Mouse (Mus musculus) liver, embryonic 14.5 days (tissue): ENCODE measurements around the gene Fah. TPM values are rescaled to one million over a fixed set of nuclear protein-coding genes. Genes with fewer than 3 reads are reported as not detected.
A peak's percentile ranks its signal among the peaks of the same experiment; 100 is the strongest.

Experiments used
- ATAC-seq: fragments of 200-750 bp; cut with Nextera tagmentation; 2 replicates; pipeline ENCODE4 v1.8.0; 2017; ENCODE audit warnings: moderate number of reproducible peaks, mild to moderate bottlenecking, moderate library complexity; ENCODE audit not compliant: insufficient read depth
- DNase-seq, 3 experiments: peaks; one replicate each; pipeline ENCODE4 v3.0.0-alpha.2; 2012 to 2013; ENCODE audit warnings: low read depth in 3 of 3, low spot score in 3 of 3
- H3K27ac ChIP-seq: fragments of 300-500 bp; sonication (generic); 2 replicates; pipeline ENCODE4 v1.5.1; 2014; ENCODE audit warnings: moderate library complexity, mild to moderate bottlenecking, control low read depth, inconsistent platforms
- H3K27me3 ChIP-seq: fragments of 300-500 bp; sonication (generic); 2 replicates; pipeline ENCODE4 v1.6.1; 2014; ENCODE audit warnings: mild to moderate bottlenecking, low read length, moderate library complexity; ENCODE audit not compliant: control insufficient read depth, insufficient read depth
- H3K36me3 ChIP-seq: fragments of 300-500 bp; sonication (generic); replicated peaks from 2 replicates; pipeline ENCODE4 v1.6.1; 2014; ENCODE audit warnings: low read depth; ENCODE audit not compliant: control insufficient read depth, insufficient read depth
- H3K4me1 ChIP-seq, 2 experiments: fragments of 200-500 bp in 1 of 2; fragments of 300-500 bp in 1 of 2; sonication (generic) in 1 of 2; replicated peaks; 2 replicates each; pipeline ENCODE4 v1.6.1; 2012 to 2014; ENCODE audit warnings: antibody characterized with exemption in 1 of 2, inconsistent platforms in 1 of 2, low read length in 1 of 2; ENCODE audit not compliant: control insufficient read depth in 2 of 2, insufficient read depth in 2 of 2
- H3K4me2 ChIP-seq: fragments of 300-500 bp; sonication (generic); 2 replicates; pipeline ENCODE4 v1.6.1; 2014; ENCODE audit warnings: low read depth, mild to moderate bottlenecking, control low read depth, moderate library complexity
- H3K4me3 ChIP-seq, 2 experiments: fragments of 200-500 bp in 1 of 2; fragments of 300-500 bp in 1 of 2; sonication (generic) in 1 of 2; 2 replicates each; pipeline ENCODE4 v1.5.1; 2012 to 2014; ENCODE audit warnings: low read depth in 2 of 2, low read length in 2 of 2, mild to moderate bottlenecking in 2 of 2, control low read depth in 1 of 2, inconsistent platforms in 1 of 2, moderate library complexity in 1 of 2; ENCODE audit not compliant: insufficient read depth in 1 of 2
- H3K9ac ChIP-seq: fragments of 300-500 bp; sonication (generic); replicated peaks from 2 replicates; pipeline ENCODE4 v1.6.1; 2014; ENCODE audit warnings: mild to moderate bottlenecking, control low read depth, moderate library complexity
- H3K9me3 ChIP-seq: fragments of 300-500 bp; sonication (generic); 2 replicates; pipeline ENCODE4 v1.6.1; 2016; ENCODE audit warnings: low read length, mixed read lengths; ENCODE audit not compliant: control insufficient read depth
- CTCF ChIP-seq: IDR thresholded peaks from 2 replicates; pipeline ENCODE4 v1.5.1; 2016; ENCODE audit warnings: antibody characterized with exemption, low read depth, control low read depth
- EP300 ChIP-seq: IDR thresholded peaks from 2 replicates; pipeline ENCODE4 v1.6.1; 2016; ENCODE audit warnings: antibody characterized with exemption, low read depth
- WGBS: fragments of 180-500 bp; shearing (Covaris S2); extraction: QIAGEN DNeasy Blood & Tissue Kit; methylation state at CpG from one replicate; pipeline ENCODE4 v1.1.7; 2014; ENCODE audit not compliant: insufficient replicate concordance; 5-methylcytosine and 5-hydroxymethylcytosine counted together
- polyA plus RNA-seq, 2 experiments: library from polyadenylated mRNA; depleted of rRNA in 1 of 2; stranded (reverse) in 1 of 2; unstranded in 1 of 2; fragments of >200 nt; fragmentation: Nextera tagmentation in 1 of 2; extraction: Ambion mirVana in 1 of 2; gene quantifications; 2 replicates each; pipeline versions ENCODE4 v1.2.1 to v1.2.3; 2012 to 2014

The Fah gene
- 23.5 and 28.8 TPM in 2 replicates for polyA plus RNA-seq (2012; rRNA removed)
- polyA plus RNA-seq (2014; fragmentation: Nextera tagmentation; extraction: Ambion mirVana): 34.6 and 36.5 TPM in 2 replicates

DNA sequence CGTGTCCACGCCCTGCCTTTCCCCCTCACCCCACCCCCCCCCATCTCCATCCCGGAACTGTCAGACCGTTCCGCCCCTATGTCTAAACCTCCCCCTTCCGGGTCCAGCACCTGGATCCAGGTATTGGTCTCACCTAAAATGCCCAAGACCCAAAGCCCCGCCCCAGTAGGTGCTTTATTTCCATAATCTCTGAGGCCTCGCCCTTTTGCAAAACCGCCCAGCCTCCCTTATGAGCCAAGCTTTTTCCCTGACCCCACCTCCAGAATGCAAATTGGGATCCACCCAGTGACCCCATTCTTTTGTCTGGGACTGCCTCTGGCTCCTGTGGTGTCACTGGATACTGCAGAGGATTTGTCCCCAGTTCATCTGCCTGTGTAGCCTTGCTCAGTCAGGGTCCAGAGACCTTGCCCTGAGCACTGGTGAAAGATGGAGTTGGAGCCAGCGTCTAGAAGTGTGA lies at the start of gene Fah:
Fah (minus strand) TSS at position 430 of the 457 bp plus-strand sequence.
- Histone ChIP-seq H3K27ac (no peak within 1 kb of the TSS), H3K4me2 (peak within 1 kb of the TSS; percentile 76), H3K27me3 (no peaks in the 10 kb centered on the region), H3K9me3 (no peaks in the 10 kb centered on the region), H3K4me3 (peak within 1 kb of the TSS; percentile 56 to 64), H3K9ac (peak within 1 kb of the TSS; percentile 45), H3K4me1 (peaks cover 8 to 10% of the 10 kb centered on the region in 2 experiments), H3K36me3 (no peaks in the 10 kb centered on the region)
- ATAC-seq (no peak), DNase-seq (peak; percentile 40 to 60 (median 50))
- TF ChIP-seq CTCF: no peak
- TF ChIP-seq EP300: no peak
- WGBS: under 1% methylated on average over 10 of the region's 10 CpGs

DNA sequence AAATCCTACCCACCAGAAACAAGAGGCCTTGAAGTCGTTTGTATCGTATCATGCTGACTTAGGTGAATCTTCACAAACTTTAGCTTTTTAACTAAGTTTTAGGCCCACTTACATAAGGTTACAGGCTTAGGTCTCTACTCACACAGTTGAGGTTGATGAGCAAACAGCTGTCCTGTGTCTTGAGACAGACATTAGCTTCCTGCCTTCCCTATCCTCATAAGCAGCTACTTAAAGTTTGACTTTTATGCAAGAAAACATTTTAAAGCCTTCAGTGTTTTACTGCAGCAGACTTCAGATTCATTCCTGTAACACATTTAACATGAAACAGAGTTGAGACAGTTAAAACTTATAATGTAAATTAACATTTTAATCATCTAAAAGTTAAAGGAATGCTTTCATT lies 46.2 kb upstream of the Fah start:
- no peak overlapping the region for H3K4me3 ChIP-seq
- peak overlapping the region; percentile 15; the same call in 1 of the 2 replicates for H3K9ac ChIP-seq
- ATAC-seq (no peak), DNase-seq (peak in 1 of 3 experiments; percentile 29)
- H3K9me3 ChIP-seq: no peaks in the 10 kb centered on the region
- peaks cover 55 to 63% of the 10 kb centered on the region in 2 experiments for H3K4me1 ChIP-seq
- WGBS: 59% methylated on average over 2 of the region's 2 CpGs
- peak overlapping the region; percentile 70 for H3K27ac ChIP-seq
- no peaks in the 10 kb centered on the region for H3K27me3 ChIP-seq
- no peaks in the 10 kb centered on the region for H3K36me3 ChIP-seq
- no peak overlapping the region for H3K4me2 ChIP-seq
- TF ChIP-seq EP300 (no peak), CTCF (no peak)

DNA sequence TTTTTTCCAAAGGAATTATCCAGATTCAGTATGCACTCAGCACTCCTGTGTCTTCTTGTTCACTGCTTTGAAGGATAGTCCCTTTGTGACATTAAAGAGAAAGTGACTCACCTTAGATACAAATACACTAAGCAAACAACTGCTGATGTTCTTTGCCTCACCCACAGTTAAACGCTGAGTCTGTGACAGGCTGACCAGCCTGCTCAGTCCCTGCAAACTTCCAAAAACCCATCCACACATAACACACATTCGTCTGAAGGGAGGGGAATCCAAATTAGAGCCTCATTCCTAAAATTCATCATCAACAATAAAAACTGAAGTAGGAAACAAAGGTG lies 45.4 kb upstream of the Fah start:
- H3K4me3 ChIP-seq: peak overlapping the region in 1 of 2 experiments; percentile 33; a peak in 2 of 4 replicates
- no peaks in the 10 kb centered on the region for H3K36me3 ChIP-seq
- peaks cover 52 to 62% of the 10 kb centered on the region in 2 experiments for H3K4me1 ChIP-seq
- TF ChIP-seq EP300 (no peak), CTCF (no peak)
- ATAC-seq (no peak), DNase-seq (no peak)
- peak overlapping the region; percentile 81 for H3K4me2 ChIP-seq
- no peaks in the 10 kb centered on the region for H3K27me3 ChIP-seq
- WGBS: 37% methylated on average over 2 of the region's 2 CpGs
- H3K27ac ChIP-seq: peak overlapping the region; percentile 98
- H3K9me3 ChIP-seq: no peaks in the 10 kb centered on the region
- H3K9ac ChIP-seq: peak overlapping the region; percentile 79

DNA sequence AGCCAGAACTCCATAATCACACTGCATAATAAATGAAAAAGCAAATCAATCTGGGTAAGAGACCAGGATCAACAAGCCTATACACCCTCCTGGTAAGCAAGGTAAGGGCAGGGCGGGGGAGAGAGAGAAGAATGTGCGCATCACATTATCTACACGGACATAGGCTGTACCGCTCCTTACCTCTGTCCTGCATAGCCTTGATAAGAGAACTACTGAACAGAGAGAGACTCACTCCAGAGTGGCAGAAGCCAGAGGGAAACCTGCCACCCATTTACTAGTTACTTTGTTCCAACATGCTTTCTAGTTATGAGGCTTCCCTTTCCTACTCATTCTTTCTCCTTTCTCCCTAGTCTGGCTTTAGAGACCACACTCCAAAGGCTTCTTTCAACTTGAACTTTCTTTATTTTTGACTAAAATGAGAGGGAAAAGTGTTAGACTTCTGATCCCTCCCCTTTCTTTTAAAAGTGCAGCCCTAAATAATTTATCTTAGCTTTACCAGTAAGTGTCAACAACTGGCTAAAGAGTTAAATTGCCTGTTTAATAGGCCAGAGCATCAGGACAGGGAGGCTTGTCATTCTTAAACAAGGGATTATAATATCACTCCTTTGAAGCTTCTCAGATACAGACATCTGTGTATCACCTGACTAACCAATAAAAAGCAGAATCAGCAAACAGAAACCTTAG lies 44.9 kb upstream of the Fah start:
- peak; percentile 89 to 94 (median 90) for DNase-seq
- Histone ChIP-seq H3K9ac (peak overlapping the region; percentile 79), H3K9me3 (no peaks in the 10 kb centered on the region), H3K36me3 (no peaks in the 10 kb centered on the region), H3K4me2 (peak overlapping the region; percentile 81), H3K4me3 (peak overlapping the region in 1 of 2 experiments; percentile 33; a peak in 2 of 4 replicates), H3K27me3 (no peaks in the 10 kb centered on the region), H3K27ac (peak overlapping the region; percentile 98), H3K4me1 (peaks cover 48 to 58% of the 10 kb centered on the region in 2 experiments)
- TF ChIP-seq EP300: peak; percentile 97
- TF ChIP-seq CTCF: peak; percentile 28
- 14% methylated on average over 4 of the region's 4 CpGs for WGBS
- peak; percentile 100 for ATAC-seq

DNA sequence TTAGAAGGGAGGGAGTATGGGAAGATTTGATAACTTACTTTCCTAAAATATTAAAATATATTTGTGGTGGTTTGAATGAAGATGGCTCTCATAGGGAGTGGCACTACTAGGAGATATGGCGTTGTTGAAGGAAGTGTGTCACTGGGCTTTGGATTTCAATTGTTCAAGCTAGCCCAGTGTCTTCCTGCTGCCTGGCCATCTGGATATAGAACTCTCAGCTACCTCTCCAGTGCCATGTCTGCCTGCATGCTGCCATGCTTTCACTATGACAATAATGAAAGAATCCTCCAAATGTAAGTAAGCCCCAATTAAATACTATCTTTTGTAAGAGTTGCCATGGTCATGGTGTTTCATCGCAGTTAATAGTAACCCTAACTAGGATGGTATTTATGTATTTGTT lies 42.5 kb upstream of the Fah start:
- Histone ChIP-seq H3K4me3 (no peak overlapping the region), H3K27ac (no peak overlapping the region), H3K4me2 (no peak overlapping the region), H3K9ac (no peak overlapping the region), H3K36me3 (no peaks in the 10 kb centered on the region), H3K4me1 (peaks cover 37 to 44% of the 10 kb centered on the region in 2 experiments), H3K9me3 (no peaks in the 10 kb centered on the region), H3K27me3 (no peaks in the 10 kb centered on the region)
- ATAC-seq: no peak
- TF ChIP-seq CTCF (no peak), EP300 (no peak)
- WGBS: 83% methylated on average over 2 of the region's 2 CpGs
- no peak for DNase-seq
